Mouse (Mus musculus) adipocyte (in vitro differentiated cells): ENCODE data around the gene Zfp949.
A peak's percentile ranks its signal among the peaks of the same experiment; 100 is the strongest.

Source experiments
- DNase-seq: peaks from one replicate; pipeline ENCODE4 v3.0.0-alpha.2; 2016; ENCODE audit warnings: low spot score

Zfp949 gene

DNA sequence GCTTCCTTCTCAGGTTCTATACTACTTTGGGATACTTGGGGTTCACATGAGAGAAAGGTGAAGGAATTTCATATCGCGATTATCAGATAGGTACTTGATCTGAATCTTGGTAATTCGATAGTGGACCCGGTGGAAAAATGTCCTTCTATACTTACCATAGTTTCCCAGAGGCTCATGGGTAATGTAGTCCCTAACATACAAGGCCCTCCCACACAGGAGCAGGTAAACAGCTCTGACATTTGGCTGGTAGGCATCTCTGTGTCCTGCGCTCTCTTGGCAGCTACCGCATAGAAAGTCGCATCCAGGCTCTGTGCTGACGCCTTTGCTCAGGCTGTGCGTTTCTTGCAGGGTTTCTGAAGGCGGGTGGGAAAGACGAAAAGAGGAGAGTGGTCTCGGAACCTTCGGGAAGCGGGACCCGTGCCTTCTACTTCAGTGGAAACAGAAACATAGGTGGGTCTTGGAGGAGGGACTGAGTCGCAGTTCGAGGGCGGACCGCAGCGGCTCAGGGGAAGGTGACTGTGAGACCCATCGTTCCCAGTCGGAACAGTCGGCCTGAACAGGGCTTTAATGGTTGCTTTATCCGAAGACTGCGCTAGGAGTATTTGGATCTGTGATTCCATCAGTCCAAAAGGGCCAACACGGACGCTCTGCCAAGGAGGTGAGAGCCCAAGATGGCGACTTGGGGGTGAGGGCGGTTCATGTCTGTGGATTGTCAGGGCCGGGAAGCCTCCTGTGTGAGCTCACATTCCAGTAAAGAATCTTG is at the start of gene Zfp949:
Zfp949 (plus strand) TSS at position 170 of the 763 bp plus-strand sequence.
- peak; percentile 83 for DNase-seq

DNA sequence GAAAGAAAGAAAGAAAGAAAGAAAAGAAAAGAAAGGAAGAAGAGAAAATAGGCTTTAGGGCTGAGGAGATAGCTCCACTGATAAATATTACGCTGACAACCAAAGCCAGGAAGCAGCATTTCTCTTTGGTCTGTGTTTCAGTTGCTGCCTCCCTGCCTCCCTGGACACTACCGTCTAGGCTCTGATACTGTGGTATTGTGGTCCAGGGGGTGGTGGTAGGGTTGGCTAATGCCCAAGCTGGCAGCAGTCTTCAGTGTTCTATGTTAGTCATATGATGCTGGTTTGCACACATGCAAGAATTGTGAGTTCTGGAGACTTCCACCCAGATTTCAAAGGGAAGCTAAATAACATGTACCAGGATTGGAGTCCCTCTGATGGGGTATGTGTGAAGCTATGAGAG is 47.7 kb upstream of the Zfp949 start:
- DNase-seq: no peak

DNA sequence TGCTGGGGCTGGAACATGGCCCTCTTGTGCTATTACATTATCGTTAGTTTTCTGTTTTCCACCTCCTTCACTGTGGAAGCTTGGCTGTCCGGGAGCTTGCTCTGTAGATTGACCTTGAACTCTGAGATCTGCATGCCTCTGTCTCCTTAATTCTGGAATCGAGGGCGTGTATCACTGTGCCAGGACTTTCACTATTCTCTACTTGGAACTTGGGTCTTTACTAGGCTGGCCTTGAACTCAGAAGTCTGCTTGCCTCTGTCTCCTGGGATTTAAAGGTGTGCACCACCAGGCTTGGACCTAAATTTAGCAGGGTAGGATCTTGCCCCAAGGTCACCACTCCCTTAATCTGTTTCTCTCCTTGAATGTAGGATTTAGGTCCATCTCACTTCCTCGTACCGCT is 46.0 kb upstream of the Zfp949 start:
- no peak for DNase-seq

DNA sequence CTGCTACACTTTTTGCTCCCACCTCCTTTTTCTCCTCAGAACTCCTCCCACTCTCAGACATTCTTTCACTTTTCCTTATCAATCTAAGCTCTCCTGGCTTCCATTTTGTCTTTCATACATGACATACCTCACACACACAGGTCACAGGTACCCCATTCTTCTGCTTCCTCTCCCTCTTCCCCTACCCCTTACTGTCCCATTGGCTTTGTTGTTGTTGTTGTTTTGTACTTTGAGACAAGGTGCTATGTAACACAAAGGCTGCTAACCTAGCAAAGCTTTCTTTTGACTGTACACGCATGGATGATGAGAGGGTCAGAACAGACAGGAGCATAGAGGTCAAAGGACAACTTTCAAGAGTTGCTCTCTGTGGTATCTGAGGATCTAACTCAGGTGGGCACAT is 32.3 kb upstream of the Zfp949 start:
- DNase-seq: no peak

DNA sequence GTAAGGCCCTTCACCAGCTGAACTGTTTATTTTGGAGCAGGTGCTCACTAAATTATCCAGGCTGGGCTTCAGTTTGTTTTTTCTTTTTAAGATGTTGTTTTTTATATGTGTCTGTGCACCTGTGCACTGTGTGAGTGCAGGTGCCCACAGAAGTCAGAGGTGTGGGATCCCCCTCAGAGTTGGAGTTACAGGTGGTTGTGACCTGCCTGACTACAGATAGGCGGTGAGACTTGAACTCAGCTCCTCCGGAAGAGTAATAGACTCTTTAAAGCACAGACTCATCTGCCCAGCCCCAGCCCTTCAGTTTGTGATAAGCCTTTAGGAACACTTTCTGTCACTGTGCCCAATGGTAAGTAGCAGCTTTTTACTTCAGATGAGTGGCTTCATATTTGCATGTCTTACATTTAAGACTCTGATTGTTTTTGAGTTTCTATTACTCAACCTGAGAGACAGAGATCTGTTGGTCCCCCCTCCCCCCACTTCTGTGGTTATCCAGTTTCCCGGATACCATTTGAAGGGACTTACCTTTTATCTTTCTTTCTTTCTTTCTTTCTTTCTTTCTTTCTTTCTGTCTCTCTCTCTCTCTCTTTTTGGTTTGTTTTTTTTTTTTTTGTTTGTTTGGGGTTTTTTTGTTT is 31.3 kb upstream of the Zfp949 start:
- DNase-seq: no peak

DNA sequence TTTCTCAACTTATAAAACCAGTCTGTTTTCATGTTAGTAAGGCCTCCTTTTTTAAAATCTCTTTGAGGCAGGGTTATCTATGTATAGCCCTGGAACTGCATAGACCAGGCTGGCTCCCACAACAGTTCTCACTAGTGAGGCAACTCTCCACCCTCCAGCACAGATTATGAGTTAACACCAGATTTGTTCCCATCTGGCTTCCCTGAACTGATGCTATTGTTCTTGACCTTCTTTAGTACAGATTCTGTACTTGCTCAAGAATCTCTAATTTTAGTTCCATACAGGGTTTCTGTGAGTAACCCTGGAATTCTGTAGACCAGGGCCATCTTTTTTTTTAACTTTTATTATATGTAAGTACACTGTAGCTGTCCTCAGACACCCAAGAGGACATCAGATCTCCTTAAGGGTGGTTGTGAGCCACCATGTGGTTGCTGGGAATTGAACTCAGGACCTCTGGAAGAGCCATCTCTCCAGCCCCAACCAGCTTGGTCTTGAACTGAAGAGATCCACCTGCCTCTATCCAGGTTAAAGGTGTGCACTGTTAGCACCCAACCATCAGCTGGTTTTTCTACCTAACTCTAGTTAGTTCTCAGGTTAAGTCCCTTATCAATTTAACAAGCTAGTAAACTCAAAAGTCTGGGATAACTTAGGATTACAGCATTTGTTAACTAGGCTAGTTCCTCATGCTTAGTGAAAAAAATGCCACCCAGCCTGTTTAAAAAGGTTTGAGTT is 28.3 kb upstream of the Zfp949 start:
- DNase-seq: peak; percentile 29

DNA sequence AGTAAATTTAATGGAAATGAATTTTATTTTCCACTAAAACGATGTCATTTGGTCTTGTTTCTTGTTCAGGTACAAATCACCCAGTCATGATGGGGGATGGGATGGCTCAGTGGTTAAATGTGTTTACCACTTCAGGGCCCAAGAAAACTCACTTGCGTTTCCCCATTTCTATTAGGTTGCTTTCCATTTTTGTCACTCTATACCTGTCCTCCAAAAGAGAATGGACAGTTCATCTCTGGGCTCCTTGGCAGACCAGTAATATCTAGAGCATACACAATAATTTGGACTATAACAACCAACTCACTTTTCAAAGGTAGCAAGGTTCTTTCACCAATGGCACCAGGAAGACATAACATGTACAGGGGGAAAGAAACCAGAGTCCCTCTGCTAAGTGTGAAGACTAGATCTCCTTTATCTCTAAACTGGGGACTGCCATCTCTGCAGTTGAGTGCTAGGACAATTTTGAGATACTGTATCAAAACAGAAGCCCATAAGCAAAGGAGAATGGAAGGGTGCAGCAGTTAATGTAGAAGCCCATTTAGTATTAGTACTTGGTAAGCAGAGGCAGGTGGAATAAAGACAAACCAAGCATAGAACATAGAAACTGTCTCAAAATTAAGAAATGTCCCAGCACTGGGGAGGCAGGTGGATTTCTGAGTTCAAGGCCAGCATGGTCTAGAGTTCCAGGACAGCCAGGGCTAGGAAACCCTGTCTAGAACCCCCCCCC is 27.5 kb upstream of the Zfp949 start:
- no peak for DNase-seq

DNA sequence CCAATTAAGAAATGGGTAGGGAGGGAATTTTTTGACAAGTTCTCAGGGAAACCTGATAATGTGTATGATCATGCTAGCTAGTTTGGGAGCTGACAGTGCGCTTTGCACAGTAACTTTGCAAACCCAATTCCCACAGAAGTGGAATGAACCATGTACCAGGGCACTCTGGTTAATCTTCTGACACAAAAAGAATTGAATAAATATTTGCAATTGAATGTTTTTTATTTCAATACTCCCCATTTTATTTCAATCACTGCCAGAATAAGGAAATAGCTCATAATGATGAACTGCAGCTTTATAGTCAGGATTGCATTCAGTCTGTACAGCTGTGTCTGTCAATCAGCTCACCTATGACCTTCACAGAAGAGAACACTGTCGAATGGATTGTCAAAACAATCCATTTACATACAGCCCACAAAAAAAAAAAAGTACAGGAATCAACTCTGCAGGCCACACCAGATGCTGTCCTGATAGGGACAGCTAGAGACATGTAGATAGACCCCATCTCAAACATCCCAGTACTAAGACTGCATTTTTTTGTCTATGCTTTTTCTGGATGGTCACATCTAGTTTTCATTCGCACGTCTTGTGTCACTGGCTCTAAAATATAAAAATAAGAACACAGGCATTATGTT is 26.9 kb upstream of the Zfp949 start:
- DNase-seq: no peak

DNA sequence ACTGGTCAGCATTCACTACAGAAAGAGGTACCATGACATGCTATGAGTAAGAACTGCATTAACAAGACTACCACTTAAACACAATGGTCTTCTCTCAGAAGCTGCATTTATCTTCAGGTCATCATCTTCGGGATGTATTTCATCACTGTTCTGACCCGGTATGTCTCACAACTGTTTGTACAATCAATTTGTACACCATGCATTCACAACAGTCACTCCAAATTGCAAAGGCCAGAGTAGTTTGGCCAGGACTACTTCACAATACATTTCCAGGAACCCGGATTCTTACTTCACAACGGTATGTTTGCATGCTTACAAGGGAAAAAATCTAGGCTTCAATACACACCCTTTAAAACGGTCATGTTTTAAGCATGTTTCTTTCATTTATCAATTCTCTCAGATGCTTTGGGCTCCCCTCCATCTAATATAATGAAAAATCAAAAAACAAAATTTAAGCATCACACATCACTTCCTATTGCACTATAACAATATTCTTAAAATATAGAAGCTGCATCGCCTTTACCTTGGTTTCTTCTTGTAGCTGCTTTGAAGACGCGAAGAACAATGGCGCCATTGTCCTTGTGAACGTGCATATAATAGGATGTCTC is 25.8 kb upstream of the Zfp949 start:
- peak; percentile 40 for DNase-seq

DNA sequence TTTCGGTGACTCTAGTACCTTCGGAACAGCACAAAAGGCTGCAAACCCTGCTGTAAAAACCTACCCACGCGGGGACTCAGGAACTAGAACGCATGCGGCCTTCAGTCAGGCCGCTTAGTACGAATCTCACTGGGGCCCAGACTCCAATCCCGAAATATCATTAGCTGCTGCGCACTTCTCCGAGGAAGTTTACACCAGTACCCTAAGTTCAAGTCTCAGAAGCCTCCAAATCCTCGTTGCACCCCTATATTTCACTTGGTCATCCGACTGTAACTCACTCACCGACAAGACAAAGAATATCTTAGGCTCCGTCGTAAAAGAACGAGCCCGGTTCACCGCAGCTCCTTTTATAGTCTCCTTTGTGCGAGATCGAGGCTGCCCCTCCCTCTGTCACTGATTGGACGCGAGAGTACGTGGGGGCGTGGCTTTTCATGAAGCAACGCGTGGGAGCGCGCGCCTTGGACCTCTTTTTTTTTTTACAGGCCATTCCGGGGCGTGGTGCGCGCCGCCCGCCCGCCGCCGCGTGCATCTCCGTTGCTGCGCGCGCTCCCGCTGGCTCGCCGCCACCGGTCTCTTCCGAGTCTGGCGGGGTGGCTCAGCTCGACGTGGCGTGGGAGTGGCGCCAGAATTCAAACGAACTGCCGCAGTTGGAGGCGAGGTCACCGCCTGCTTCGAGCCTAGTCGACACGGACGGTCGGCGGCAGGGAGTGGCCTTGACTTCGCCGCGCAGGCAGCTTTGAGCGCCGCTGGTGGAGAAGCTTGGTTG is 25.1 kb upstream of the Zfp949 start:
- DNase-seq: peak; percentile 97

DNA sequence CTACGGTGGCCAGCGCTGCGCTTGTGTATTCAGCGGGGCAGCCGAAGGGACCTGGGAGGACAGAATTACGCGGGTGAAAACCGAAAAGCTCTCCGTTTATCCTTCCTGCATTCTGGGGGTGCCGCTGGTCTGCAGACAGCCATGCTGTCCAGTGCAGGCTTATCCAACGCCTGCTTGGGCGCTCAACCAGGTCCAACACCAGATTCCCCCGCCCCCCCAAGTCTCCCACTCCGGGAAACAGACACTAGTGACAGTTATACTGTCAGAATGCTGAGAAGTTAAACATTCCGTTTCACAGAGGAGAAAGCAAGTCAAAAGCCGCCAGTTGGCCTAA is 24.5 kb upstream of the Zfp949 start:
- DNase-seq: peak; percentile 29

DNA sequence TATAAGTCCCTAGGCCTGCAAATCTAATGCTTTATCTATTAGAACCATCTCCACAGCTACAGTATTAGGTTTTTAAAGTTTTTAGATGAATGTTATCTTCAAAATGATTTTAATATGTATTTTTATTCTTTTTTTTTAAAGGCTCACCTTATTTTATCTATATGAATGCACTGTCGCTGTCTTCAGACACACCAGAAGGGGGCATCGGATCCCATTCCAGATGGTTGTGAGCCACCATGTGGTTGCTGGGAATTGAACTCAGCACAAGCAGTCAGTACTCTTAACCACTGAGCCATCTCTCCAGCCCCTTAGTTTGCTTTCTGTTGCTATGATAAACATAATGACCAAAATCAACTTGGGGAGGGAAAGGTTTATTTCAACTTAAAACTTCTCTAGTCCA is 23.5 kb upstream of the Zfp949 start:
- no peak for DNase-seq

DNA sequence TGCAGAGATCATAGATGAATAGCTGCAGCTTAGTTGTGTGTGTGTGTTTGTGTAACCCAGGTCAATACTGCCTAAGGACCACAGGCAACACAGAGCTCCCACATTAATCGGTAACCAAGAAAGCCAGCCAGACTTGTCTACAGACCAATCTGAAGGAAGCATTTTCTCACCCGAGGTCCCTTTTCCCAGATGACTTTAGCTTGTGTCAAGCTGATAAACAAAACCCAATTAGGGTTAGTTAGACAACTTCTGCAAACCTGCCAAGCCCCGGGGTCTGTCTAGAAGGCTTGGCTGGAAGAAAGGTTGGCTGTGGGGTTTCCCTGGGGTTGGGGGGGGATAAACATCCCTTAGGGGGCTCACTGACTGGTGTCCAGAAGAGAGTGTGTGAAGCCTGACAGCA is 23.0 kb upstream of the Zfp949 start:
- no peak for DNase-seq

DNA sequence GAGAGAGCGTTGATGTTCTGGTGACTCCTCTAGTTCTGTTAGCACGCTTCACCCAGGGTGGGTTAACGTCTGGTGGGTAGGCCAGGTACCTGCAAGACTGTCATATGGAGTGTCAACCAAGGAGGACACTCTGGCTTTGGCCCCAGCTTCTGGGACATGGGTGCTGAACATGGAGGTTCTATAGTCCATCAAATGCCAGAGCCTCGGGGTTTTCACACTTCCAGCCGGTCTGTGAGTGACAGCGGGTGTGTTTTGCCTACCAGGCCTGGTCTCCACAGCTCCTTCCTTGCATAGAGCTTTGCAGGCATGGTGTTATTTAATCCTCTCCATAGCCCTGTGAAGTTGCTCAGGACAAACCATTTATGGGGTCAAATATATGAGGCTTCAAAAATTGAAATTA is 22.5 kb upstream of the Zfp949 start:
- no peak for DNase-seq

DNA sequence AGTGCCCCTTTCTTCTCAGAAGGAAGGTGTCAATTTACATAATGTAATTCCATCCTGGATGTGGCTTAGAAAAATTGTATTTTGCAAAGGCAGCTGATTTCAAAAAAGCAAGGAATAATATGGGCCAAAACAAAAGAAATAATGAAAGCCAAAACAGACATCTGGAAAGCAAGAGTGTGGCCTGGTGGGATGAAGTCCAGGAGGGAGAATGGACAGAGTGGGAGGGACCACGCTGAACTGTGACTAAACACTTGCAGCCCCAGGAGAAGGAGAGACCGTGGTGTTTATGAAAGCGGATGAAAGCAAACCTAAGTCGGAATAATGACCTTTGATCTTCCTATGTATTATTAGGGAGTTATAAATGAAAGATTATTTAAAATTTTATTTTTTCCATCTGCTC is 19.9 kb upstream of the Zfp949 start:
- DNase-seq: peak; percentile 76

DNA sequence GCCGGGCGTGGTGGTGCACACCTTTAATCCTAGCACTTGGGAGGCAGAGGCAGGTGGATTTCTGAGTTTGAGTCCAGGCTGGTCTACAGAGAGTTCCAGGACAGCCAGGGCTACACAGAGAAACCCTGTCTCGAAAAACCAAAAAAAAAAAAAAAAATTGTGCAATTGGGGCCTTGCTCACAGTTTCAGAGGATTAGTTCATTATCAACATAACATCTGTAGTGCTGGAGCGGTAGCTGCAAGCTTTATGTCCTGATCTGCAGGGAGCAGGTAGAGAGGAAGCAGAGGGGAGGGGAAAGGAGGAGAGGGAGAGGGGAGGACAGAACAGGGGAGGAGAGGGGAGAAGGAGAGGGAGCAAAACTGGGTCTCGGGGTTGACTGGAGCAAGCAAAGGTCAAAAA is 19.1 kb upstream of the Zfp949 start:
- DNase-seq: no peak

DNA sequence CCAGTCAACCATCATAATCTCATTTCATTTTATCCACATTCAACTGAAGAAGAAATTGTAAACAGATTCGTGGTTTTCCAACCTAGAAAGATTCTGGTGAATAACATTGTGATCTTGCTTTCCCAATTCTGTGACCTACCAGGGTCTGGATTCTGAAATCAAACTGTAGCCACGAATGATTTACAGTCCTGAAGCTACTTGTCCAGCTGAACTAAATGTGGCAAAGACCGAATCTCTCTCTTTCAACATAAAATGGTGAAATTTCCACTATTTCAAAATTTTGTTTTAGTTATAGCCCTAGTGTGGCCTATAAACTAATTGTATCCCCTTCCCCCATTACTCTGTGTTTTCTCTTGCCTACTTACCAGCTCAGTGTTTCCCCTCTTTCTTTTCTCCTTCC is 18.2 kb upstream of the Zfp949 start:
- peak; percentile 86 for DNase-seq

DNA sequence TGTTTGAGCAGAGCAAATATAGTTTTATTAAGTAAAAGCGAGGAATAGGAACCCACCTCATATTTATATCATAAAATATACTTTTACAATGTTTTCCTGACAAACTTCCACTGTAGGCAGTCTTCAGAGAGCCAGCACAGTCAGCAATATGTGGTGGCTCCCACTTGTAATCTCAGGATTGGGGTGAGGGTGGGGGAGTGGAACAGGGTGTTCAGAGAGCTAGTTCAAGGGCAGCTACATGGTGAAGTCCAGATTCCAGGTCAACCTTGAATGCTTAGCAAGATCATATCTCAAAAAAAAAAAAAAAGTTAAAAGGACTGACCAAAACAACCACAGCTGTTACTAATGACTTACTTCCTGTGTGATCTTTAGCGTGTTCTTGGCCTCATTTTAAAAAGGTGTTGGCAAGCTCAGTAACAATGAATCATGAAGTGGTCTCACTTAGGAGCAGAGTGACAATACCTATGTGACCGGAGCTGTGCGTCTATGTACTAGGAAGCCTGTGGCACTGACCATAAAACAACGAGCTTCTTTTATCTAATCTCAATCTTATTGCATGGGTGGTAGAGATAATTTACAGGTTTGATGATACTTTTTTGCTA is 17.7 kb upstream of the Zfp949 start:
- DNase-seq: no peak

DNA sequence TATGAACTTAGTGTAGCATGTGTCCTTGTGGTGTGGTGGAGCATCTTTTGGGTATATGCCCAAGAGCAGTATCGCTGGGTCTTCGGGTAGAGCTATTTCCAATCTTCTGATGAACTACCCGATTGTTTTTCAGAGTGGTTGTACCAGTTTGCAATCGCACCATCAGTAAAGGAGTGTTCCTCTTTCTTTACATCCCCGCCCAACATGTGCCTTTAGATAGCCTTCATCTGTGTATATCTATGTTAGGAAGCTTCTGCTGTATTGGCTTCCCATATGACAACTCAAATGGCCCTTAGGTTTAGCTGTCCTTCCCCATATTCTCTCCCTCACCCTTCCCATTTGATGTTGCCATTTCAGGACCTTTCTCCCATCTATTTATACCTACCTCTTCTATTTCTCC is 13.7 kb upstream of the Zfp949 start:
- DNase-seq: no peak

DNA sequence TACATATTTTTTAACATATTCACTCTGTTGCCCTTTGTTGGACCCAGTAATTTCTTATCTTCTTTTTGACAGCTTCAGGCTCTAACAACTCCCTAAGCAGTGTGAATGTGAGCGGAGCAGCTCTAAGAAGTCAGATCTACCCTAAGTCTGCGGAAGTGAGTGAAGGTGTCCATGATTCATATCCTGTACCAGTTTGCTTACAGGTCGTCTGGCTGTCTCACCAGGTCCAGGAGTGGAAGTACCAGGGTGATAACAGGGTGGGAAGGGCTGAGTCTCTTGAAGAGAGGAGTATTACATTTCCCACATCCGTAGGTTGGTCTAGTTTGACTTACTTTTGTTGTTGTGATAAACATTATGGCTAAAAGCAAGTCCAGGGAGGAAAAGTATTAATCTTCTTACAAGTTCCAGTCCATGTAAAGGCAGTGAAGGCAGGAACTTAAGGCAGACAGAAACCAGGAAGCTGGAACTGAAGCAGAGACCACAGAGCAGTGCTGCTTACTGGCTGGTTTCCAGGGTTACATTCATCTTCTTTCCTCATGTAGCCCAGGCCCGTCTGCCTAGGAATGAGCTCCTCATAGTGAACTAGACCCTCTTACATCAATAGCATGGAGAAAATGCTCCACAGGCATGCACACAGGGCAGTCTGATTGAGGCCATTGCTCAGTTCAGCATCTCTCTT is 8.1 kb upstream of the Zfp949 start:
- DNase-seq: no peak
